ENCODE assay signal across 9 mouse cellular contexts in the genomic region with DNA sequence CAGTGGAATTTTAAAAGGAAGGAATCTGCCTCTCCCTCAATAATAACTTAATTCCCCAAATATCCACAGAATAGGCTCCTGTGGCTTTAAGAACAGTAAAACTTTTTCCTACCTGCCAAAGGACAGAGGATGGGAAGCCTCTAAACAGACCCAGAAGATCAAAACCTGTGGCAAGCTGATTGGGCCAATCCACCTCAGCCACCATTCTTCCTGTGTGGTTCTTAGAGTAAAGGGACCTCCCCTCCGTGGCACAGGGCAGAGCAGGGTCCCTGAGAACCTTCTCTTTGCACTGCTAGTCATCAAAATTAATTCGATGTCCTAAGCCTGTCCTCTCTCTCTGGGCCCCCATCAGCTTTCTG. TPM values are rescaled to one million over a fixed set of nuclear protein-coding genes. Genes with fewer than 3 reads are reported as not detected.
DNase-seq lines count a peak whose midpoint lies in the region; ATAC-seq lines count a peak whose summit lies in the region.
"Had no signal": no experiment of that assay in that cellular context is flagged by ENCODE, and none has a peak within 500 bp of the region (broad histone marks: within the 10 kb centered on the region; RNA-seq: fewer than 3 reads in every experiment).

No protein-coding gene starts in this region.

- H3K36me3 ChIP-seq in heart, embryonic 15.5 days: no peaks in the 10 kb centered on the region
- H3K36me3 ChIP-seq: embryonic facial prominence, embryonic 15.5 days had no signal

- H3K27me3 ChIP-seq in heart, embryonic 15.5 days: peaks cover 16% of the 10 kb centered on the region; the same call in 1 of the 2 replicates

- no peak for DNase-seq in heart, adult 18-20 months
- DNase-seq in CD4-positive helper T cell, adult 2 months (ENCODE audit: low read depth, low spot score): peak; percentile 65
- DNase-seq in ovary, postnatal 10 days (ENCODE audit: low spot score): no peak
- DNase-seq in frontal cortex, postnatal 14 days (ENCODE audit: low spot score in 2 of 2): no peak
- DNase-seq in right cerebral cortex, adult 2 months (ENCODE audit: low spot score in 2 of 2): no peak

- ATAC-seq in heart, embryonic 15.5 days (replicated peaks; ENCODE audit: insufficient number of reproducible peaks, insufficient read depth, low FRiP score, low read depth): no peak
- ATAC-seq in activated CD4-positive, CD25-positive, alpha-beta regulatory T cell, adult 4 months: peak; percentile 55
- peak; percentile 63 for ATAC-seq in inflammation-experienced regulatory T-cells, adult 6 months

- H3K9ac ChIP-seq in heart, embryonic 15.5 days: no peak overlapping the region
- H3K9ac ChIP-seq: embryonic facial prominence, embryonic 15.5 days had no signal

- WGBS in heart, embryonic 15.5 days: 33% methylated on average over 2 of the region's 2 CpGs

- peaks cover 35% of the 10 kb centered on the region for H3K4me1 ChIP-seq in heart, embryonic 15.5 days (replicated peaks)

- no peak overlapping the region for H3K4me3 ChIP-seq in heart, embryonic 15.5 days
- H3K4me3 ChIP-seq: embryonic facial prominence, embryonic 15.5 days had no signal

- H3K4me2 ChIP-seq in heart, embryonic 15.5 days: peak overlapping the region; percentile 17; the same call in 1 of the 2 replicates
- H3K4me2 ChIP-seq: embryonic facial prominence, embryonic 15.5 days had no signal

- no peak overlapping the region for H3K27ac ChIP-seq in heart, embryonic 15.5 days
- H3K27ac ChIP-seq: embryonic facial prominence, embryonic 15.5 days had no signal

- H3K9me3 ChIP-seq in heart, embryonic 15.5 days (replicated peaks): no peaks in the 10 kb centered on the region
- H3K9me3 ChIP-seq: embryonic facial prominence, embryonic 15.5 days had no signal

RNA-seq across cellular contexts. Expression of a gene that starts 2.6 kb away (rescaled TPM):
- polyA plus RNA-seq in heart, embryonic 15.5 days (2015; fragmentation: Nextera tagmentation; extraction: Ambion mirVana): 14.9 and 18.8 TPM in 2 replicates
- 100 to 1,000 TPM; 106 to 115 TPM for total RNA-seq in heart, adult 18-20 months (2021)
- polyA plus RNA-seq in activated CD4-positive, CD25-positive, alpha-beta regulatory T cell, adult 4 months (2017; shearing (Covaris generic)): 10 to 100 TPM; 14.6 to 16.7 TPM
- 10 to 100 TPM; 16.2 to 19.3 (median 17.5) TPM for polyA plus RNA-seq in inflammation-experienced regulatory T-cells, adult 6 months (2017; shearing (Covaris generic))
